Mouse (Mus musculus): ENCODE data around the gene Samd10. TPM values are rescaled to one million over a fixed set of nuclear protein-coding genes. Genes with fewer than 3 reads are reported as not detected.

The Samd10 gene
- polyA plus RNA-seq, 1 experiment: 1.0 TPM

- no peak for TF ChIP-seq GATA1 (IDR thresholded peaks at IDR 0.05; ENCODE audit: borderline replicate concordance, low read length)
- TF ChIP-seq FLI1 (IDR thresholded peaks at IDR 0.05; ENCODE audit: low read length): no peak
- Histone ChIP-seq H3K4me3 (replicated peaks) (peak overlapping the region; percentile 99), H3K9me3 (no peaks in the 10 kb centered on the region), H3K4me1 (peaks cover 61% of the 10 kb centered on the region), H3K36me3 (replicated peaks; ENCODE audit: low read length) (peaks cover 12% of the 10 kb centered on the region), H3K27me3 (replicated peaks) (no peaks in the 10 kb centered on the region)
These were observed 3.4 kb upstream of the Samd10 start for GRCm38 (mm10) chr2:181602367-181602766.

GRCm38 (mm10) chr2:181601751-181602145 is 2.7 kb upstream of the Samd10 start:
- H3K27me3 ChIP-seq (replicated peaks): no peaks in the 10 kb centered on the region
- no peaks in the 10 kb centered on the region for H3K9me3 ChIP-seq
- TF ChIP-seq FLI1 (IDR thresholded peaks at IDR 0.05; ENCODE audit: low read length) (no peak), GATA1 (IDR thresholded peaks at IDR 0.05; ENCODE audit: borderline replicate concordance, low read length) (no peak)

GRCm38 (mm10) chr2:181600828-181601750 is 2.1 kb upstream of the Samd10 start:
- H3K9me3 ChIP-seq: no peaks in the 10 kb centered on the region
- peaks cover 69% of the 10 kb centered on the region for H3K4me1 ChIP-seq
- no peaks in the 10 kb centered on the region for H3K27me3 ChIP-seq (replicated peaks)
- H3K4me3 ChIP-seq (replicated peaks): peak overlapping the region; percentile 99
- TF ChIP-seq FLI1 (IDR thresholded peaks at IDR 0.05; ENCODE audit: low read length): peak; percentile 98
- no peak for TF ChIP-seq GATA1 (IDR thresholded peaks at IDR 0.05; ENCODE audit: borderline replicate concordance, low read length)
- H3K36me3 ChIP-seq (replicated peaks; ENCODE audit: low read length): peaks cover 9% of the 10 kb centered on the region

More at GRCm38 (mm10) chr2:181601751-181602145, 2.7 kb upstream of the Samd10 start:
- H3K36me3 ChIP-seq (replicated peaks; ENCODE audit: low read length): peaks cover 11% of the 10 kb centered on the region
- peak overlapping the region; percentile 99 for H3K4me3 ChIP-seq (replicated peaks)
- H3K4me1 ChIP-seq: peaks cover 66% of the 10 kb centered on the region

- Histone ChIP-seq H3K27me3 (replicated peaks) (no peaks in the 10 kb centered on the region), H3K4me3 (replicated peaks) (peak overlapping the region; percentile 99), H3K4me1 (peaks cover 69% of the 10 kb centered on the region), H3K9me3 (no peaks in the 10 kb centered on the region), H3K36me3 (replicated peaks; ENCODE audit: low read length) (peaks cover 3% of the 10 kb centered on the region)
- TF ChIP-seq GATA1 (IDR thresholded peaks at IDR 0.05; ENCODE audit: borderline replicate concordance, low read length) (no peak), FLI1 (IDR thresholded peaks at IDR 0.05; ENCODE audit: low read length) (no peak)
These were observed 1.3 kb upstream of the Samd10 start for GRCm38 (mm10) chr2:181600226-181600758.

GRCm38 (mm10) chr2:181597378-181598061 is 1.5 kb downstream of the Samd10 start:
- H3K4me3 ChIP-seq (replicated peaks): peak overlapping the region; percentile 44
- H3K27me3 ChIP-seq (replicated peaks): no peaks in the 10 kb centered on the region
- H3K9me3 ChIP-seq: no peaks in the 10 kb centered on the region
- TF ChIP-seq FLI1 (IDR thresholded peaks at IDR 0.05; ENCODE audit: low read length) (no peak), GATA1 (IDR thresholded peaks at IDR 0.05; ENCODE audit: borderline replicate concordance, low read length) (no peak)
- H3K36me3 ChIP-seq (replicated peaks; ENCODE audit: low read length): no peaks in the 10 kb centered on the region
- peaks cover 71% of the 10 kb centered on the region for H3K4me1 ChIP-seq

- TF ChIP-seq FLI1 (IDR thresholded peaks at IDR 0.05; ENCODE audit: low read length): no peak
- no peak for TF ChIP-seq GATA1 (IDR thresholded peaks at IDR 0.05; ENCODE audit: borderline replicate concordance, low read length)
- H3K27me3 ChIP-seq (replicated peaks): no peaks in the 10 kb centered on the region
- no peaks in the 10 kb centered on the region for H3K9me3 ChIP-seq
- peak overlapping the region; percentile 23 for H3K4me3 ChIP-seq (replicated peaks)
- peaks cover 71% of the 10 kb centered on the region for H3K4me1 ChIP-seq
- no peaks in the 10 kb centered on the region for H3K36me3 ChIP-seq (replicated peaks; ENCODE audit: low read length)
These were observed 2.6 kb downstream of the Samd10 start for GRCm38 (mm10) chr2:181596221-181596960.

- no peaks in the 10 kb centered on the region for H3K27me3 ChIP-seq (replicated peaks)
- H3K4me1 ChIP-seq: peaks cover 73% of the 10 kb centered on the region
- peaks cover 8% of the 10 kb centered on the region for H3K36me3 ChIP-seq (replicated peaks; ENCODE audit: low read length)
- TF ChIP-seq FLI1 (IDR thresholded peaks at IDR 0.05; ENCODE audit: low read length) (no peak), GATA1 (IDR thresholded peaks at IDR 0.05; ENCODE audit: borderline replicate concordance, low read length) (no peak)
- no peak overlapping the region for H3K4me3 ChIP-seq (replicated peaks)
- no peaks in the 10 kb centered on the region for H3K9me3 ChIP-seq
These were observed 3.9 kb downstream of the Samd10 start for GRCm38 (mm10) chr2:181594946-181595696.

- Histone ChIP-seq H3K4me3 (replicated peaks) (peak overlapping the region; percentile 33), H3K4me1 (peaks cover 61% of the 10 kb centered on the region), H3K9me3 (no peaks in the 10 kb centered on the region), H3K36me3 (replicated peaks; ENCODE audit: low read length) (peaks cover 20% of the 10 kb centered on the region), H3K27me3 (replicated peaks) (no peaks in the 10 kb centered on the region)
- TF ChIP-seq GATA1 (IDR thresholded peaks at IDR 0.05; ENCODE audit: borderline replicate concordance, low read length) (no peak), FLI1 (IDR thresholded peaks at IDR 0.05; ENCODE audit: low read length) (no peak)
These were observed 5.1 kb downstream of the Samd10 start for GRCm38 (mm10) chr2:181593937-181594336.

GRCm38 (mm10) chr2:181593042-181593421 is 6.0 kb downstream of the Samd10 start:
- TF ChIP-seq GATA1 (IDR thresholded peaks at IDR 0.05; ENCODE audit: borderline replicate concordance, low read length) (no peak), FLI1 (IDR thresholded peaks at IDR 0.05; ENCODE audit: low read length) (no peak)
- H3K4me1 ChIP-seq: peaks cover 57% of the 10 kb centered on the region
- H3K27me3 ChIP-seq (replicated peaks): no peaks in the 10 kb centered on the region
- H3K4me3 ChIP-seq (replicated peaks): peak overlapping the region; percentile 96
- no peaks in the 10 kb centered on the region for H3K9me3 ChIP-seq
- peaks cover 29% of the 10 kb centered on the region for H3K36me3 ChIP-seq (replicated peaks; ENCODE audit: low read length)

Measured in megakaryocyte, embryonic 14.5 days (primary cell).